Mouse (Mus musculus) embryo, embryonic 9.5 days (tissue): ENCODE results near the gene Mrpl21.

Experiments
- DNase-seq: peaks from one replicate; pipeline ENCODE4 v3.0.0-alpha.2; 2017; ENCODE audit errors: extremely low spot score

Mrpl21 gene

GRCm38 (mm10) chr19:3282572-3283467 is at the start of gene Mrpl21, which contains the start of gene Ighmbp2:
Gene Mrpl21 (plus strand): TSS chr19:3282901.
Gene Ighmbp2 (minus strand): TSS chr19:3283017.
- DNase-seq = peak; percentile 93

- no peak for DNase-seq
Measured at GRCm38 (mm10) chr19:3260016-3260415, 22.7 kb upstream of the Mrpl21 start.

- DNase-seq = no peak
Measured at GRCm38 (mm10) chr19:3260591-3260990, 22.1 kb upstream of the Mrpl21 start.

GRCm38 (mm10) chr19:3261336-3261735 is 21.4 kb upstream of the Mrpl21 start:
- DNase-seq = no peak

GRCm38 (mm10) chr19:3261764-3262525 is 20.8 kb upstream of the Mrpl21 start:
- no peak for DNase-seq

GRCm38 (mm10) chr19:3264348-3264747 is 18.4 kb upstream of the Mrpl21 start:
- DNase-seq = no peak

- DNase-seq = no peak
Measured at GRCm38 (mm10) chr19:3265180-3265579, 17.5 kb upstream of the Mrpl21 start.

- no peak for DNase-seq
Measured at GRCm38 (mm10) chr19:3266136-3266535, 16.6 kb upstream of the Mrpl21 start.

GRCm38 (mm10) chr19:3266676-3267075 is 16.0 kb upstream of the Mrpl21 start:
- no peak for DNase-seq

GRCm38 (mm10) chr19:3267340-3267739 is 15.4 kb upstream of the Mrpl21 start:
- DNase-seq = no peak

GRCm38 (mm10) chr19:3268218-3268980 is 14.3 kb upstream of the Mrpl21 start:
- no peak for DNase-seq

GRCm38 (mm10) chr19:3269279-3269678 is 13.4 kb upstream of the Mrpl21 start:
- DNase-seq = no peak

GRCm38 (mm10) chr19:3269803-3270202 is 12.9 kb upstream of the Mrpl21 start:
- DNase-seq = no peak

- DNase-seq = no peak
Measured at GRCm38 (mm10) chr19:3271366-3271765, 11.3 kb upstream of the Mrpl21 start.

GRCm38 (mm10) chr19:3273331-3273730 is 9.4 kb upstream of the Mrpl21 start:
- no peak for DNase-seq

GRCm38 (mm10) chr19:3275744-3276365 is 6.8 kb upstream of the Mrpl21 start:
- DNase-seq = no peak

GRCm38 (mm10) chr19:3281886-3282285 is 815 bp upstream of the Mrpl21 start:
- DNase-seq = no peak

- no peak for DNase-seq
Measured at GRCm38 (mm10) chr19:3289006-3289405, 6.3 kb downstream of the Mrpl21 start.

- peak; percentile 34 for DNase-seq
Measured at GRCm38 (mm10) chr19:3292028-3292427, 9.3 kb downstream of the Mrpl21 start.

GRCm38 (mm10) chr19:3292993-3293392 is 10.3 kb downstream of the Mrpl21 start:
- no peak for DNase-seq

GRCm38 (mm10) chr19:3295245-3295644 is 12.5 kb downstream of the Mrpl21 start:
- no peak for DNase-seq

- DNase-seq = no peak
Measured at GRCm38 (mm10) chr19:3297034-3297433, 14.3 kb downstream of the Mrpl21 start.
